Mouse (Mus musculus) kidney, embryonic 14.5 days (tissue): ENCODE results near the gene Alg12. TPM values are rescaled to one million over a fixed set of nuclear protein-coding genes. Genes with fewer than 3 reads are reported as not detected.

Source experiments
- ATAC-seq: fragments of 200-750 bp; cut with Nextera tagmentation; 2 replicates; pipeline ENCODE4 v1.8.0; 2017; ENCODE audit warnings: moderate number of reproducible peaks, mild to moderate bottlenecking, moderate TSS enrichment, moderate library complexity; ENCODE audit not compliant: low FRiP score, low TSS enrichment
- H3K27ac ChIP-seq: fragments of 300-500 bp; sonication (generic); 2 replicates; pipeline ENCODE4 v1.5.1; 2014; ENCODE audit warnings: low read depth, mild to moderate bottlenecking, low read length, moderate library complexity, mixed read lengths
- H3K27me3 ChIP-seq: fragments of 300-500 bp; sonication (generic); 2 replicates; pipeline ENCODE4 v1.6.1; 2014; ENCODE audit warnings: mild to moderate bottlenecking, low read length; ENCODE audit not compliant: control insufficient read depth, insufficient read depth
- H3K36me3 ChIP-seq: fragments of 300-500 bp; sonication (generic); 2 replicates; pipeline ENCODE4 v1.6.1; 2014; ENCODE audit warnings: low read length, mixed read lengths; ENCODE audit not compliant: control insufficient read depth, insufficient read depth
- H3K4me1 ChIP-seq: fragments of 300-500 bp; sonication (generic); 2 replicates; pipeline ENCODE4 v1.6.1; 2014; ENCODE audit warnings: low read length, mixed read lengths; ENCODE audit not compliant: control insufficient read depth, insufficient read depth
- H3K4me2 ChIP-seq: fragments of 300-500 bp; sonication (generic); replicated peaks from 2 replicates; pipeline ENCODE4 v1.6.1; 2014; ENCODE audit warnings: low read depth, mild to moderate bottlenecking, low read length
- H3K4me3 ChIP-seq: fragments of 300-500 bp; sonication (generic); 2 replicates; pipeline ENCODE4 v1.5.1; 2014; ENCODE audit warnings: mild to moderate bottlenecking, low read length
- H3K9ac ChIP-seq: fragments of 300-500 bp; sonication (generic); 2 replicates; pipeline ENCODE4 v1.6.1; 2014; ENCODE audit warnings: low read depth, mild to moderate bottlenecking, low read length, moderate library complexity
- H3K9me3 ChIP-seq: fragments of 300-500 bp; sonication (generic); 2 replicates; pipeline ENCODE4 v1.6.1; 2016; ENCODE audit warnings: low read length; ENCODE audit not compliant: control insufficient read depth
- WGBS: fragments of 180-500 bp; shearing (Covaris S2); extraction: QIAGEN DNeasy Blood & Tissue Kit; methylation state at CpG from one replicate; pipeline ENCODE4 v1.1.7; 2014; 5-methylcytosine and 5-hydroxymethylcytosine counted together
- polyA plus RNA-seq: library from polyadenylated mRNA; unstranded; fragments of >200 nt; fragmentation: Nextera tagmentation; extraction: Ambion mirVana; gene quantifications from 2 replicates; pipeline ENCODE4 v1.2.1, GENCODE M21; 2014

The Alg12 gene
- polyA plus RNA-seq, 1 experiment from 2014 or later: 13.7 TPM

GRCm38 (mm10) chr15:88863695-88864231 is 44.6 kb upstream of the Alg12 start:
- peak; percentile 82 for ATAC-seq
- Histone ChIP-seq H3K4me2 (peak overlapping the region; percentile 97), H3K4me1 (peaks cover 36% of the 10 kb centered on the region), H3K27ac (peak overlapping the region; percentile 78), H3K27me3 (no peaks in the 10 kb centered on the region), H3K4me3 (peak overlapping the region; percentile 93), H3K9ac (peak overlapping the region; percentile 90), H3K9me3 (no peaks in the 10 kb centered on the region), H3K36me3 (peaks cover 28% of the 10 kb centered on the region)
- WGBS: under 1% methylated on average over 15 of the region's 39 CpGs

GRCm38 (mm10) chr15:88862881-88863694 is 44.0 kb upstream of the Alg12 start:
- under 1% methylated on average over 90 of the region's 98 CpGs for WGBS
- peak overlapping the region; percentile 74 for H3K27ac ChIP-seq
- H3K4me2 ChIP-seq: peak overlapping the region; percentile 97
- peak overlapping the region; percentile 90 for H3K9ac ChIP-seq
- H3K36me3 ChIP-seq: peaks cover 28% of the 10 kb centered on the region
- H3K9me3 ChIP-seq: no peaks in the 10 kb centered on the region
- no peaks in the 10 kb centered on the region for H3K27me3 ChIP-seq
- peak; percentile 3; the same call in 1 of the 2 replicates for ATAC-seq
- peaks cover 36% of the 10 kb centered on the region for H3K4me1 ChIP-seq
- H3K4me3 ChIP-seq: peak overlapping the region; percentile 93

- H3K4me1 ChIP-seq: peaks cover 27% of the 10 kb centered on the region
- WGBS: under 1% methylated on average over 107 of the region's 107 CpGs
- peak; percentile 76 for ATAC-seq
Measured at GRCm38 (mm10) chr15:88861772-88862622, 42.9 kb upstream of the Alg12 start, which contains the start of gene Pim3. Pim3 (plus strand) TSS chr15:88862186.

GRCm38 (mm10) chr15:88860781-88861180 is 41.7 kb upstream of the Alg12 start:
- peaks cover 16% of the 10 kb centered on the region for H3K4me1 ChIP-seq
- H3K9ac ChIP-seq: no peak overlapping the region
- no peak overlapping the region for H3K27ac ChIP-seq
- no peak overlapping the region for H3K4me2 ChIP-seq
- H3K27me3 ChIP-seq: no peaks in the 10 kb centered on the region
- no peak for ATAC-seq
- WGBS: 88% methylated on average over 3 of the region's 3 CpGs
- H3K36me3 ChIP-seq: peaks cover 16% of the 10 kb centered on the region
- H3K9me3 ChIP-seq: no peaks in the 10 kb centered on the region
- H3K4me3 ChIP-seq: no peak overlapping the region

More at GRCm38 (mm10) chr15:88861772-88862622, 42.9 kb upstream of the Alg12 start, which contains the start of gene Pim3:
- Histone ChIP-seq H3K27ac (peak within 1 kb of the TSS; percentile 74), H3K27me3 (no peaks in the 10 kb centered on the region), H3K4me2 (peak within 1 kb of the TSS; percentile 97), H3K9ac (peak within 1 kb of the TSS; percentile 90), H3K36me3 (peaks cover 28% of the 10 kb centered on the region), H3K4me3 (peak within 1 kb of the TSS; percentile 93), H3K9me3 (no peaks in the 10 kb centered on the region)

- ATAC-seq: no peak
- 78% methylated on average over 8 of the region's 8 CpGs for WGBS
- no peaks in the 10 kb centered on the region for H3K9me3 ChIP-seq
- H3K27me3 ChIP-seq: no peaks in the 10 kb centered on the region
- H3K4me2 ChIP-seq: no peak overlapping the region
- H3K27ac ChIP-seq: no peak overlapping the region
- H3K36me3 ChIP-seq: peaks cover 2% of the 10 kb centered on the region
- no peak overlapping the region for H3K9ac ChIP-seq
- H3K4me1 ChIP-seq: peaks cover 15% of the 10 kb centered on the region
- H3K4me3 ChIP-seq: no peak overlapping the region
Measured at GRCm38 (mm10) chr15:88859206-88859970, 40.3 kb upstream of the Alg12 start.

GRCm38 (mm10) chr15:88858707-88859106 is 39.6 kb upstream of the Alg12 start:
- Histone ChIP-seq H3K36me3 (no peaks in the 10 kb centered on the region), H3K4me2 (no peak overlapping the region), H3K27ac (no peak overlapping the region), H3K9ac (no peak overlapping the region), H3K4me1 (peaks cover 16% of the 10 kb centered on the region), H3K9me3 (no peaks in the 10 kb centered on the region), H3K27me3 (no peaks in the 10 kb centered on the region), H3K4me3 (no peak overlapping the region)
- no peak for ATAC-seq
- 82% methylated on average over 2 of the region's 2 CpGs for WGBS

GRCm38 (mm10) chr15:88858141-88858541 is 39.0 kb upstream of the Alg12 start:
- H3K9ac ChIP-seq: no peak overlapping the region
- H3K4me2 ChIP-seq: no peak overlapping the region
- 92% methylated on average over 3 of the region's 3 CpGs for whole genome bisulfite sequencing
- no peaks in the 10 kb centered on the region for H3K27me3 ChIP-seq
- H3K36me3 ChIP-seq: no peaks in the 10 kb centered on the region
- H3K27ac ChIP-seq: no peak overlapping the region
- no peak overlapping the region for H3K4me3 ChIP-seq
- peaks cover 16% of the 10 kb centered on the region for H3K4me1 ChIP-seq
- ATAC-seq: no peak
- H3K9me3 ChIP-seq: no peaks in the 10 kb centered on the region

- no peaks in the 10 kb centered on the region for H3K27me3 ChIP-seq
- H3K27ac ChIP-seq: no peak overlapping the region
- WGBS: 88% methylated on average over 7 of the region's 7 CpGs
- no peak overlapping the region for H3K9ac ChIP-seq
- no peaks in the 10 kb centered on the region for H3K9me3 ChIP-seq
- H3K4me1 ChIP-seq: peaks cover 16% of the 10 kb centered on the region
- no peaks in the 10 kb centered on the region for H3K36me3 ChIP-seq
- H3K4me3 ChIP-seq: no peak overlapping the region
- ATAC-seq: no peak
- no peak overlapping the region for H3K4me2 ChIP-seq
Measured at GRCm38 (mm10) chr15:88857361-88857760, 38.2 kb upstream of the Alg12 start.
